Mouse (Mus musculus): ENCODE data around the gene Klk1b1. TPM values are rescaled to one million over a fixed set of nuclear protein-coding genes. Genes with fewer than 3 reads are reported as not detected.

The Klk1b1 gene
- polyA plus RNA-seq, 1 experiment from 2014 or later, result not detected

Other genes with a start within 250 kb of the Klk1b1 start
- not detected in 2 replicates for gene Klk12, start 197.9 kb upstream of the Klk1b1 start, polyA plus RNA-seq (2014; fragmentation: Nextera tagmentation; extraction: Ambion mirVana)
- gene Klk11, start 192.1 kb upstream of the Klk1b1 start, polyA plus RNA-seq (2014; fragmentation: Nextera tagmentation; extraction: Ambion mirVana), result not detected in 2 replicates
- gene Klk10, start 185.7 kb upstream of the Klk1b1 start, polyA plus RNA-seq (2014; fragmentation: Nextera tagmentation; extraction: Ambion mirVana), result 0.26 TPM in 1 of 2 replicates, not detected in the other
- not detected in 2 replicates for gene Klk9, start 174.9 kb upstream of the Klk1b1 start, polyA plus RNA-seq (2014; fragmentation: Nextera tagmentation; extraction: Ambion mirVana)
- gene Klk8, start 169.2 kb upstream of the Klk1b1 start, polyA plus RNA-seq (2014; fragmentation: Nextera tagmentation; extraction: Ambion mirVana), result 26.3 and 32.1 TPM in 2 replicates
- 0.09 TPM in 1 of 2 replicates, not detected in the other for gene Klk7, start 155.5 kb upstream of the Klk1b1 start, polyA plus RNA-seq (2014; fragmentation: Nextera tagmentation; extraction: Ambion mirVana)
- not detected in 2 replicates for gene Klk6, start 142.3 kb upstream of the Klk1b1 start, polyA plus RNA-seq (2014; fragmentation: Nextera tagmentation; extraction: Ambion mirVana)
- not detected in 2 replicates for gene Klk5, start 124.8 kb upstream of the Klk1b1 start, polyA plus RNA-seq (2014; fragmentation: Nextera tagmentation; extraction: Ambion mirVana)
- not detected in 2 replicates for gene Klk4, start 85.6 kb upstream of the Klk1b1 start, polyA plus RNA-seq (2014; fragmentation: Nextera tagmentation; extraction: Ambion mirVana)
- not detected in 2 replicates for gene Klk15, start 33.0 kb upstream of the Klk1b1 start, polyA plus RNA-seq (2014; fragmentation: Nextera tagmentation; extraction: Ambion mirVana)
- gene Klk1b8, start 16.1 kb upstream of the Klk1b1 start, polyA plus RNA-seq (2014; fragmentation: Nextera tagmentation; extraction: Ambion mirVana), result not detected in 2 replicates
- not detected in 2 replicates for gene Klk1b9, start 9.3 kb downstream of the Klk1b1 start, polyA plus RNA-seq (2014; fragmentation: Nextera tagmentation; extraction: Ambion mirVana)
- gene Klk1b11, start 29.1 kb downstream of the Klk1b1 start, polyA plus RNA-seq (2014; fragmentation: Nextera tagmentation; extraction: Ambion mirVana), result not detected in 2 replicates
- not detected in 2 replicates for gene Klk1b26, start 45.4 kb downstream of the Klk1b1 start, polyA plus RNA-seq (2014; fragmentation: Nextera tagmentation; extraction: Ambion mirVana)
- gene Klk1b27, start 85.5 kb downstream of the Klk1b1 start, polyA plus RNA-seq (2014; fragmentation: Nextera tagmentation; extraction: Ambion mirVana), result not detected in 2 replicates
- not detected in 2 replicates for gene Klk1b21, start 135.6 kb downstream of the Klk1b1 start, polyA plus RNA-seq (2014; fragmentation: Nextera tagmentation; extraction: Ambion mirVana)
- not detected in 2 replicates for gene Klk1b22, start 145.9 kb downstream of the Klk1b1 start, polyA plus RNA-seq (2014; fragmentation: Nextera tagmentation; extraction: Ambion mirVana)
- gene Klk1b16, start 170.0 kb downstream of the Klk1b1 start, polyA plus RNA-seq (2014; fragmentation: Nextera tagmentation; extraction: Ambion mirVana), result not detected in 2 replicates
- not detected in 2 replicates for gene Klk1b24, start 221.5 kb downstream of the Klk1b1 start, polyA plus RNA-seq (2014; fragmentation: Nextera tagmentation; extraction: Ambion mirVana)
- not detected in 2 replicates for gene Klk1b3, start 231.4 kb downstream of the Klk1b1 start, polyA plus RNA-seq (2014; fragmentation: Nextera tagmentation; extraction: Ambion mirVana)
- gene Klk1b4, start 240.7 kb downstream of the Klk1b1 start, polyA plus RNA-seq (2014; fragmentation: Nextera tagmentation; extraction: Ambion mirVana), result not detected in 2 replicates
- not detected in 2 replicates for gene Klk1b5, start 249.2 kb downstream of the Klk1b1 start, polyA plus RNA-seq (2014; fragmentation: Nextera tagmentation; extraction: Ambion mirVana)